Mouse (Mus musculus) liver, embryonic 13.5 days (tissue): ENCODE measurements at regions not wholly inside any gene's neighbourhood (a gene's known extent, or its start where the extent isn't known, plus 50 kb on each side); places are given as distances from the start of the nearest gene placed in this dataset.

Experiments
- ATAC-seq: fragments of 200-750 bp; cut with Nextera tagmentation; 2 replicates; pipeline ENCODE4 v1.8.0; 2017; ENCODE audit warnings: low read depth, mild to moderate bottlenecking, moderate number of reproducible peaks, moderate library complexity
- DNase-seq: peaks from one replicate; pipeline ENCODE4 v3.0.0; 2022
- H3K27ac ChIP-seq: fragments of 300-500 bp; sonication (generic); 2 replicates; pipeline ENCODE4 v1.5.1; 2015; ENCODE audit warnings: moderate library complexity, mild to moderate bottlenecking, inconsistent platforms
- H3K27me3 ChIP-seq: fragments of 300-500 bp; sonication (generic); 2 replicates; pipeline ENCODE4 v1.6.1; 2015; ENCODE audit warnings: mild to moderate bottlenecking, inconsistent platforms
- H3K36me3 ChIP-seq: fragments of 300-500 bp; sonication (generic); 2 replicates; pipeline ENCODE4 v1.6.1; 2015; ENCODE audit warnings: mild to moderate bottlenecking, inconsistent platforms
- H3K4me1 ChIP-seq: fragments of 300-500 bp; sonication (generic); replicated peaks from 2 replicates; pipeline ENCODE4 v1.6.1; 2015; ENCODE audit warnings: inconsistent platforms
- H3K4me2 ChIP-seq: fragments of 300-500 bp; sonication (generic); 2 replicates; pipeline ENCODE4 v1.6.1; 2015; ENCODE audit warnings: inconsistent platforms, mild to moderate bottlenecking, moderate library complexity
- H3K4me3 ChIP-seq: fragments of 300-500 bp; sonication (generic); replicated peaks from 2 replicates; pipeline ENCODE4 v1.5.1; 2015; ENCODE audit warnings: mild to moderate bottlenecking, inconsistent platforms
- H3K9ac ChIP-seq: fragments of 300-500 bp; sonication (generic); 2 replicates; pipeline ENCODE4 v1.6.1; 2015; ENCODE audit warnings: mild to moderate bottlenecking, inconsistent platforms
- H3K9me3 ChIP-seq: fragments of 300-500 bp; sonication (generic); replicated peaks from 2 replicates; pipeline ENCODE4 v1.6.1; 2016; ENCODE audit warnings: inconsistent platforms
- WGBS: fragments of 180-500 bp; shearing (Covaris S2); methylation state at CpG from one replicate; pipeline ENCODE4 v1.1.7; 2015; ENCODE audit not compliant: insufficient replicate concordance; 5-methylcytosine and 5-hydroxymethylcytosine counted together

DNA sequence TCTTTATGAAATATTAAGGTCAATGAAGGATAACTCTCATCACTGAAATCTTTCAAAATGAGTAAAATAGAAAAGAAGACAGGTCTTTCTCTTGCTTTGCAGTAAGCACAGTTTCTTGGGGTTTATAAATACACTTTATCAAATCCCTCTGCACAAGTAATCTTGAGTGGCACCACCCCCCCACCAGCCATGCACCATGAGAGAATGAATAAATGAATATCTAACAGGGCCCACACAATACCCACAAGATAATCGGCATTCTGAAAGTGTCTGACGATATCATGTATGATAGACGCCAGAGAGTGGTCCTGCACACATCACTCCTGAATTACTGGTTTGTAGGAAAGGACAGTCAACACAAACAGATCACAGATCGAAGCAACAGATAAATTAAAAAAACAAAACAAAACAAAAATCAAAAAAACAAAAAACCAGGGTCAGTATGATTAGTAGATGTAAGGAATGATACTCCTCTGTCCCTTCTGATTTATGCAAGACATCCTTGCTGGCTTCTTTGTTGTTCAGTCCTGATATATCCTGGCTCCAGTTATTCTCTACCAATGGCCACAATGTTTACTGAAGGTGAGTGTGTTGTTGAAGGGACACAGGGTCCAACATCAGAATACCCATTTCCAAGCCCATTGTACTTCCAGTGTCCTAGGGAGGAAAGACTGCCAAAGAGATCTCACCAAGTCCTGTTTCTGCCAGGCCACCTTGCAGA lies 92.0 kb upstream of the Cited2 start:
- 71% methylated on average over 4 of the region's 4 CpGs for WGBS
- Histone ChIP-seq H3K27me3 (no peaks in the 10 kb centered on the region), H3K4me3 (no peak overlapping the region), H3K9me3 (no peaks in the 10 kb centered on the region), H3K27ac (no peak overlapping the region), H3K36me3 (no peaks in the 10 kb centered on the region), H3K4me2 (no peak overlapping the region), H3K9ac (no peak overlapping the region), H3K4me1 (0 out of 2 replicates have a peak, but pooled peaks cover 3% of the 10 kb centered on the region)
- ATAC-seq (no peak), DNase-seq (no peak)

DNA sequence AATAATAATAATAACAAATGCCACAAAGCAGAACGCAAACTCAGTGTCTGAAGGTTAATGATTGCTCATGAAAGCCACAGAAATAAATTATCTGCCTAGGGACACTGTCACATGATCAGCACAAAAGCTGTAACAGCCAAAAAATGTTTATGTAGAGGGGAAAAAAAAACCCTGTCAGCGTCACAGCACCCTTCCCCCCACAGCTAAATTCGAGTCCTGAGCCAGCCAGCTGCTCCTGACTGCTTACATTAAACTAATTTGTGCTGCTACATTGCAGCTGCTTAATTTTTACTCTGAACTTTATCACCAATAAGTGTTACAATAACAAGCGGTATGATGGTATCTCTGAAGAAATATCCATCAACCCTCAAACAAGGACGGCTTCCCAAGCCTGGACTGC lies 91.2 kb upstream of the Cited2 start:
- no peak overlapping the region for H3K27ac ChIP-seq
- H3K4me2 ChIP-seq: no peak overlapping the region
- ATAC-seq: no peak
- 0 out of 2 replicates have a peak, but pooled peaks cover 3% of the 10 kb centered on the region for H3K4me1 ChIP-seq
- no peaks in the 10 kb centered on the region for H3K36me3 ChIP-seq
- no peaks in the 10 kb centered on the region for H3K9me3 ChIP-seq
- no peak for DNase-seq
- no peak overlapping the region for H3K4me3 ChIP-seq
- WGBS: 48% methylated on average over 5 of the region's 5 CpGs
- no peaks in the 10 kb centered on the region for H3K27me3 ChIP-seq
- H3K9ac ChIP-seq: no peak overlapping the region

DNA sequence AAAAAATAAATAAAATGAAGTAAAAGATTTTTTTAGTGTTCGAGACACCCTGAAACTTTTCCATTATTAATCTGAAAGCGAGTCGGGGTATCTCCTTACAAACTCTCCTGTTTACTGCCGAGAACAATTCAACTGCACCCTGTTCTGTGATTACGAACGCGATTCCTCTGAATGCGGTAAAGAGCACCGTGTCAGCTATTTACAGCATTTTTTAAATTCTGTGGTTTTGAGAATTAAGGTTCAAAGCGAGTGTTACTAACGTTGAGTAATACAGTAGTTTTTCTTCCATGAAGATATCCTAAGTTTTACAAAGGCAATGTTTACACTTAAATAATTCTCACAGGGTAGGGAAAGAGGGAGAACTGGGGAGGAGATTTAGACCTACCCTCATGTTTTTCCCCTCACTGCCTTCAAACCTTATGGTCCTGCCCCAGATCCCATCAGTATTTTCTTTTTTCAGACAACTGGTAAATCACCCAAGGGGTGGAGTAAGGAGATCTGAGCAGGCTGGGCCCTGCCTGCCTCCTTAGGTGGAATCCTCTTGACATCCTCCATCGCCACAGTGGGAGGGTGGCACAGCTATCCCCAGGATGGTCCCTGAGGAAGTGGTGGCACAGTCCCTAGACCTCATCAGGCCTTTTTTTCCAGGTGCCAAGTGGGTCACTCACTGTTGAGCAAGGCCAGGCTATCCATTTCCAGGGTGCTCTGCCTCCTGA lies 89.9 kb upstream of the Cited2 start:
- Histone ChIP-seq H3K4me3 (no peak overlapping the region), H3K4me1 (0 out of 2 replicates have a peak, but pooled peaks cover 3% of the 10 kb centered on the region), H3K9ac (no peak overlapping the region), H3K36me3 (no peaks in the 10 kb centered on the region), H3K4me2 (no peak overlapping the region), H3K27ac (no peak overlapping the region), H3K9me3 (no peaks in the 10 kb centered on the region), H3K27me3 (no peaks in the 10 kb centered on the region)
- ATAC-seq (no peak), DNase-seq (no peak)
- 81% methylated on average over 12 of the region's 12 CpGs for WGBS

DNA sequence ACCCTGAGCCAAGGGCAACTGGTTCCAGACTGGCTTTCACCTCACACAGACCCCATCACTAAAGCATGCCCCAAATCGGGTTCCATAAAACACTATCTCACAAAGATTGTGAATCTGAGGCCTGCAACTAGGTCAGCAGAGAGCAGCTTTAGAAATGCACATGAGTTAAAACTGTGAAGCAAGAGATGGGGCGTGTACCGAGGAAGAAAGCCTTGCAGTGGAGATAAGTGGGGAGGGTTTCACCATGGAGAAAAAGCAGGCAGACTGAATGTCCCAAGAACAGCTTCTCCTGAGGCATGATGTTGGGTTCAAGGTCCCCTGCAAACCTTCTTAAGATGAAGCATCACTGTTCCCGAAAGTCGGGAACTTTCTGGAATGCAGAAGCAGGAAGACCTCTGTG lies 77.7 kb upstream of the Cited2 start:
- no peak overlapping the region for H3K27ac ChIP-seq
- ATAC-seq: peak; percentile 83
- WGBS: 38% methylated on average over 5 of the region's 5 CpGs

DNA sequence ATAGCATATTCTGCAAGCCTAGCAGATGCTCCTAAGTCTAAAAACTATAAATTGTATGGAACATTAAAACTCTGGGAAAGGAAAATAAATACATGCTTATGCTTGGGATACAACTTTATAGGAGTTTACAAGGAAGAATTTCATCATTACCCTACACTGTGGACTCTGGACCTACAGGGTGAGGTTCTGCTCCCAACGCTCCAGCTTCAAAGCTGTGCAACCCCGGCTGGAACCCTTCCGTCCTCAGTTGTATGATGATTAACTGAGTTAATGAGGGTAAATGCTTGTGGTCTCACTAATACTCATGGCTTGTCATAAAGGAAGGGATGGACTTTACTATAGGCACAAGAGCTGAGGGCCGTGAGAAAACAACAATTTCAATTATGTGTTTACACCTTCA lies 76.6 kb upstream of the Cited2 start:
- Histone ChIP-seq H3K4me2 (no peak overlapping the region), H3K4me1 (peaks cover 23% of the 10 kb centered on the region), H3K9ac (no peak overlapping the region), H3K9me3 (no peaks in the 10 kb centered on the region), H3K27ac (no peak overlapping the region), H3K27me3 (no peaks in the 10 kb centered on the region), H3K36me3 (no peaks in the 10 kb centered on the region), H3K4me3 (no peak overlapping the region)
- ATAC-seq: peak; percentile 61
- DNase-seq: no peak
- 71% methylated on average over 4 of the region's 4 CpGs for WGBS

More for the DNA sequence above, 77.7 kb upstream of the Cited2 start:
- Histone ChIP-seq H3K4me3 (no peak overlapping the region), H3K27me3 (no peaks in the 10 kb centered on the region), H3K4me1 (peaks cover 23% of the 10 kb centered on the region), H3K4me2 (peak overlapping the region; percentile 16; the same call in 1 of the 2 replicates), H3K9ac (no peak overlapping the region), H3K36me3 (no peaks in the 10 kb centered on the region), H3K9me3 (no peaks in the 10 kb centered on the region)
- DNase-seq: peak; percentile 29

DNA sequence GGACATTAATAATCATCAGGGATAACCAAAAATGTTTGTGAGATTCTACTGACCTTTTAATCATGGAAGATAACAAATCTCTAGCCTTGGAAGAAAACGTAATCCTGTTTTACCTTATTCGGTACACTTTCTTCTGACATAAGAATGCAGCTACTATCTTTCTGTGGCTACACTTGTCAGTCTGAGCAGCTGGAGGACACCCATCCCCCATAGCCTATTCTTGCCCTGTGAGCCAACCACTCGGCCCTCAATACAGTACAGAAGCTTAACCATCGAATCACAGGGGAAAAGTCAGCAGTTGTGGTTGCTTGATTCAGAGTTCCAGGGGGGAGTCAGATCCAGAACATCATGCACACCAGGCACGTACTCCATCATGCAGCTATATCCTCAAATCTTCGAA lies 74.9 kb upstream of the Cited2 start:
- Histone ChIP-seq H3K36me3 (no peaks in the 10 kb centered on the region), H3K4me1 (peaks cover 36% of the 10 kb centered on the region), H3K9me3 (no peaks in the 10 kb centered on the region), H3K27ac (no peak overlapping the region), H3K9ac (no peak overlapping the region), H3K27me3 (no peaks in the 10 kb centered on the region), H3K4me2 (no peak overlapping the region), H3K4me3 (no peak overlapping the region)
- WGBS: 44% methylated on average over 6 of the region's 6 CpGs
- no peak for ATAC-seq
- no peak for DNase-seq

DNA sequence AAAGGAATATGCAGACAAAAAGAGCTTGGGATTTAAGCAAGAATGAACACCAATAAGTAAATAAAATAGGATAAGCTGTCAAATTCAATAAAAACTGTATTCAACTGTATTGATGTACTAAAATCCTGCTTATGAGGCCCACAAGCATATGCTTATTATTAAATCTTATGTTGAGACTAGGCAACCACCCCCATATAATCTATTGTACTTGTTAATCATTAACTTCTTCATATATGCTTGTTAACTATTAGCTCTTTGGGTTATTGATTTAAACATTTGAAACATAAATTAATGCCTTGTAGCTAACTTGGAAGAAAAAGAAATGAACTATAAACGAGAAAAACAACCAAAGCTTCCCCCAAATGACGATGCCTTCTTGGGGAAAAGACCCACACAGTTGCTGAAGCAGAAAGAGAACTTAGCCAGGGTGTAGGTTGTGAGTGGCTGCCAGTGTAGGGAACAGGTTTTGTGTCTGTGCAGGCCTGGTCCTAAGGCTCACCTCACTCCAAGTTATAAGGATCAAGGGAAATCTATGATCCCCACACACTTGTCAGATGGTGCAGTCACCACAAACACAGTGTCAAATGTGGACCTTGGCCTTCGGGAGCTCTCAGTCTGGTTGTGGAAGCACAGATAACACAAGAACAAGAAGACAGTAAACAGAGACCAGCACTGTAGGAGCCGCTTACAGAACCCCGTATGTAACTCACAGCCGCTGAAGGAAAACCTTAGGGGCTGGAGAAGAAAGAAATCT lies 71.8 kb upstream of the Cited2 start:
- H3K27me3 ChIP-seq: no peaks in the 10 kb centered on the region
- H3K36me3 ChIP-seq: no peaks in the 10 kb centered on the region
- H3K4me2 ChIP-seq: no peak overlapping the region
- H3K9ac ChIP-seq: no peak overlapping the region
- no peaks in the 10 kb centered on the region for H3K9me3 ChIP-seq
- H3K27ac ChIP-seq: peak overlapping the region; percentile 40; the same call in 1 of the 2 replicates
- no peak overlapping the region for H3K4me3 ChIP-seq
- H3K4me1 ChIP-seq: peaks cover 37% of the 10 kb centered on the region
- ATAC-seq: peak; percentile 35; the same call in 1 of the 2 replicates
- no peak for DNase-seq
- 57% methylated on average over 6 of the region's 6 CpGs for WGBS

DNA sequence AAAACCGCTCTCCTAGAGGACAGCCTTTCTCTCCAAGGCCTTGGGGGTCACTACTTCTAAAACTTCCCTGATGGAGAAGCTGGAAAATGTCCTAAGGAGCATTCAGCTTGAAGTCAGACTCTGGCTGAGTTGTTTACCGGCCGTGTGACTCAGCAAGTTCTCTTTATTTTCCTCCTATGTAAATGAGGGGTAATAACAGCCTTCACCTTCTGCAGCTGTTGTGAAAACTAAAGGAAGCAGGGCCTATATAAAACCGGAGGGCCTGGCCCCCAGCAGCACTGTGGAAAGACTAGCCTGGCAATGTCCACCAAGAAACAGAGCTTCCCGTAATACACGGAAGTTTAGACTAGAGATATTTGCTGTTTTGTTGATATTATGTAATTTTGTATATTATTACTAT lies 69.7 kb upstream of the Cited2 start:
- Histone ChIP-seq H3K27me3 (no peaks in the 10 kb centered on the region), H3K4me3 (no peak overlapping the region), H3K4me1 (peaks cover 39% of the 10 kb centered on the region), H3K9me3 (no peaks in the 10 kb centered on the region), H3K4me2 (0 out of 2 replicates have a peak overlapping the region, but pooled peaks have one; percentile 1), H3K9ac (no peak overlapping the region), H3K27ac (no peak overlapping the region), H3K36me3 (no peaks in the 10 kb centered on the region)
- DNase-seq (no peak), ATAC-seq (peak; percentile 69; the same call in 1 of the 2 replicates)
- 41% methylated on average over 6 of the region's 6 CpGs for WGBS

DNA sequence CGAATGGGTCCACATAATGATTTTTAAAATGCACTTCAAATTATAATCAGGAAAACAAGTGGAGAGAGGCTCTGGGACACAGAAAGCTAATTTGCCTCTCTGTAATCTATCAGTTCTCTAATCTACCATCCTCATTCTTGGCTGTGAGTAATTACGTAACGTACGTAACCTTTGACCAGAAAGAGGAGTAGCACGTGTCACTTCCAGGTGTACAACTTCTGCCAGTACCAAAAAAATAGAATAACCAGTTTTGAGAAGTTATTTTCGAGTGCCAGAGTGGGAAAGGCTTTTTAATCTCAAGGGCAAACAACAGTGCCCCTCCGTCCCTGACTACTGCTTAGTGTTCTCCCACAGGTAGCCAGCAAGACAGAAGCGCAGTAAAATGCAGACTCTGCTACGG lies 69.2 kb upstream of the Cited2 start:
- H3K9me3 ChIP-seq: no peaks in the 10 kb centered on the region
- no peaks in the 10 kb centered on the region for H3K36me3 ChIP-seq
- no peak overlapping the region for H3K4me2 ChIP-seq
- no peak overlapping the region for H3K9ac ChIP-seq
- H3K4me1 ChIP-seq: peaks cover 39% of the 10 kb centered on the region
- WGBS: 53% methylated on average over 9 of the region's 9 CpGs
- DNase-seq (no peak), ATAC-seq (no peak)
- H3K4me3 ChIP-seq: no peak overlapping the region
- no peaks in the 10 kb centered on the region for H3K27me3 ChIP-seq
- H3K27ac ChIP-seq: no peak overlapping the region

DNA sequence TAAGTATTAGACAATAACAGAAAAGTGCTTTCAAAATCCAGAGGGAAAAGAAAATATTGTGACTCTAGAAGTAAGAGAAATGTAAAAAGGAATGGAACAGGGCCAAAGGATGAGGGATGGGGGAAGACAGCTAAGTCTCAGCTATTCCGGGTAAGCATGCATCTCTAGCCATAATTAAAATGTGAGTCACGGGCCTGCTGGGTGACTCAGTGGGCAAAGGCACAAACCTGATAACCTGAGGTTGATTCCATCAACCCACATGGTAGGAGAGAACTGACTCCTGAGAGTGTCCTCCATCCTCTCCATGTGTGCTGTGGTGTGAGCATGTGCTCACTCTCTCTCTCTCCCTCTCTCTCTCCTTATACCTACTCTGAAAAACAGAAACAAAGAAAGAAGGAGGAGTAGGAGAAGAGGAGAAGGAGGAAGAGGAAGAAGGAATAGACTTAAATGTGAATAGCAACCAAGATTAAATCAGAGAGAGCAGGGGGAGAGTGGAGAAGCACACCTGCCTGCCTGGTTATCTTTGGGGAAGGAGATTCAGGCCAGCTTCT lies 68.6 kb upstream of the Cited2 start:
- WGBS: 58% methylated on average over 2 of the region's 2 CpGs
- Histone ChIP-seq H3K4me3 (no peak overlapping the region), H3K36me3 (no peaks in the 10 kb centered on the region), H3K9ac (no peak overlapping the region), H3K4me2 (no peak overlapping the region), H3K9me3 (no peaks in the 10 kb centered on the region), H3K4me1 (peaks cover 39% of the 10 kb centered on the region), H3K27me3 (no peaks in the 10 kb centered on the region), H3K27ac (no peak overlapping the region)
- DNase-seq (no peak), ATAC-seq (no peak)

DNA sequence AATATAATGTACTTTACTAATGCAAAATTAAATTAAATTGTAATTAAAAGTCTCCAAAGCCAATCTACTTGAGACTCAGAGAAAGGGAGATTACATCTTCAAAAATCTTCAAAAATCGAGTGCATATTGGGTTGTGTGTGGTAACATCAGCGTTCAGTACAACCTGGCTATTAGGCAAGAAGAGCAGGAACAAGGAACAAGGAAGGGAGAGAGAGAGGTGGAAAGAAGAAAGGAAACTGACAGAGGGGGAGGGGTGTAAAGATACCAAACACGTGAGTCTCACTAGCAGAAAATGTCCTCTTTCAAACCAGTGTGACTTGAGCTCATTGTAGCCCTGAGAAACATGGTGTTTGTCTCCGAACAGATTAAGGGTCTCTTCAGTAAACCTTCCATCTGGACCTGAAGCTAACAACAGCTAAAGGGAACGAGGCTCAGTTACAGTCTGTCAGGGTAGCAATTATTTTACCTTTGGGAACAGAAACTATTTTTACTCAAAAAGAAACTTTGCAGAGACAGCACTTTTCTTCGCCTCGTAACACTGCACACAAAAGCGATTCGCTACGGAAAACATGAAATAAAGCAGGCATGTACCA lies 67.5 kb upstream of the Cited2 start:
- Histone ChIP-seq H3K4me3 (no peak overlapping the region), H3K36me3 (no peaks in the 10 kb centered on the region), H3K27ac (no peak overlapping the region), H3K4me2 (no peak overlapping the region), H3K4me1 (peaks cover 39% of the 10 kb centered on the region), H3K9ac (no peak overlapping the region), H3K9me3 (no peaks in the 10 kb centered on the region), H3K27me3 (no peaks in the 10 kb centered on the region)
- WGBS: 59% methylated on average over 10 of the region's 10 CpGs
- DNase-seq: no peak
- no peak for ATAC-seq
